10 mouse cellular contexts compared by ENCODE assay signal in the genomic region with DNA sequence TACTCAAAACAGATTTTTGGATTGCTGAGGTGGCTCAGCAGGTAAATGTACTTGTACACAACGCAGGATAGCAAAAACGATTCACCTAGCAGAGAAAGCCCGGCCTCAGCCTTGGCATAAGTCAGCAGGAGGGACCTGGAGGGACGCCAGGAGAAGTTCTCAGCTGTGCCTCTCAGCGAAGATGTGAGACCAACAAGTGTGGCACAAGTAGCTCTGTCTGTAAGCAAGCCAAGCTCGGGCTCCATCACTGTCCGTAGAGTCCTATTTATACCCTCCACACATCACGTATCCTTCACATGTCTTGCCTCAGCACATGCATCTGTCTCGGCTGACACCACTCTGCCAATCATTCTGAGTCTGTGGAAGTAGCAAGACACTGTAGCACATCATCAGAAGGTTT. TPM values are rescaled to one million over a fixed set of nuclear protein-coding genes. Genes with fewer than 3 reads are reported as not detected.
DNase-seq lines count a peak whose midpoint lies in the region; ATAC-seq lines count a peak whose summit lies in the region.
"Had no signal": no experiment of that assay in that cellular context is flagged by ENCODE, and none has a peak within 500 bp of the region (broad histone marks: within the 10 kb centered on the region; RNA-seq: fewer than 3 reads in every experiment).

No protein-coding gene starts in this region.

- WGBS in heart, embryonic 12.5 days: 68% methylated on average over 9 of the region's 9 CpGs
- WGBS in heart, embryonic 16.5 days: 52% methylated on average over 9 of the region's 9 CpGs

- H3K4me3 ChIP-seq in heart, embryonic 12.5 days: no peak overlapping the region
- no peak overlapping the region for H3K4me3 ChIP-seq in heart, embryonic 16.5 days (ENCODE audit: low read length)
- H3K4me3 ChIP-seq: embryonic facial prominence, embryonic 15.5 days; limb, embryonic 10.5 days had no signal

- no peaks in the 10 kb centered on the region for H3K27me3 ChIP-seq in heart, embryonic 12.5 days (replicated peaks)
- H3K27me3 ChIP-seq in heart, embryonic 16.5 days (ENCODE audit: control insufficient read depth, insufficient read depth, low read length): no peaks in the 10 kb centered on the region
- H3K27me3 ChIP-seq: embryonic facial prominence, embryonic 15.5 days had no signal

- H3K4me2 ChIP-seq in heart, embryonic 12.5 days: no peak overlapping the region
- H3K4me2 ChIP-seq in heart, embryonic 16.5 days (ENCODE audit: low read depth, low read length): no peak overlapping the region
- H3K4me2 ChIP-seq: embryonic facial prominence, embryonic 15.5 days had no signal

- ATAC-seq in heart, embryonic 12.5 days (ENCODE audit: insufficient number of reproducible peaks, low FRiP score): no peak
- ATAC-seq in heart, embryonic 16.5 days (replicated peaks; ENCODE audit: extremely low read depth, insufficient read depth, low FRiP score): peak; percentile 41; the same call in 1 of the 2 replicates
- no peak for ATAC-seq in erythroblast, adult 5-6 weeks (replicated peaks; ENCODE audit: low FRiP score, poor library complexity, severe bottlenecking)
- ATAC-seq in erythroid progenitor cell, adult 5-6 weeks (replicated peaks; ENCODE audit: low FRiP score, poor library complexity, severe bottlenecking): no peak

- peak; percentile 57 to 59 for DNase-seq in heart, adult 18-20 months
- peak; percentile 3 for DNase-seq in urinary bladder, postnatal 14 days (ENCODE audit: low spot score)
- DNase-seq in urinary bladder, postnatal 10 days (ENCODE audit: low spot score): no peak
- no peak for DNase-seq in retina, embryonic 14.5 days (ENCODE audit: low spot score)

- no peaks in the 10 kb centered on the region for H3K9me3 ChIP-seq in heart, embryonic 12.5 days (replicated peaks)
- H3K9me3 ChIP-seq in heart, embryonic 16.5 days (replicated peaks; ENCODE audit: control insufficient read depth, low read length): no peaks in the 10 kb centered on the region
- H3K9me3 ChIP-seq: embryonic facial prominence, embryonic 15.5 days; limb, embryonic 10.5 days had no signal

- H3K36me3 ChIP-seq in heart, embryonic 12.5 days: no peaks in the 10 kb centered on the region
- H3K36me3 ChIP-seq in heart, embryonic 16.5 days (ENCODE audit: control insufficient read depth, insufficient read depth): no peaks in the 10 kb centered on the region
- H3K36me3 ChIP-seq: embryonic facial prominence, embryonic 15.5 days had no signal

- no peaks in the 10 kb centered on the region for H3K4me1 ChIP-seq in heart, embryonic 12.5 days (replicated peaks)
- peaks cover 4% of the 10 kb centered on the region; the same call in 1 of the 2 replicates for H3K4me1 ChIP-seq in heart, embryonic 16.5 days (ENCODE audit: control insufficient read depth, insufficient read depth, low read length)
- H3K4me1 ChIP-seq: embryonic facial prominence, embryonic 15.5 days; limb, embryonic 10.5 days had no signal

- no peak overlapping the region for H3K27ac ChIP-seq in heart, embryonic 12.5 days (ENCODE audit: poor library complexity, severe bottlenecking)
- peak overlapping the region; percentile 46 for H3K27ac ChIP-seq in heart, embryonic 16.5 days (ENCODE audit: low read length)
- H3K27ac ChIP-seq: embryonic facial prominence, embryonic 15.5 days; limb, embryonic 10.5 days had no signal

- H3K9ac ChIP-seq in heart, embryonic 12.5 days: no peak overlapping the region
- H3K9ac ChIP-seq in heart, embryonic 16.5 days (ENCODE audit: low read length): no peak overlapping the region
- H3K9ac ChIP-seq: embryonic facial prominence, embryonic 15.5 days had no signal

RNA-seq across cellular contexts. Expression of a gene that starts 44.2 kb away (rescaled TPM):
- 10 to 100 TPM; 54.9 to 61.8 TPM for total RNA-seq in heart, adult 18-20 months (2021)
- 55.6 and 58.4 TPM in 2 replicates for polyA plus RNA-seq in heart, embryonic 12.5 days (2016; fragmentation: Nextera tagmentation; extraction: Ambion mirVana)
- 53.0 and 55.9 TPM in 2 replicates for polyA plus RNA-seq in heart, embryonic 16.5 days (2015; fragmentation: Nextera tagmentation; extraction: Ambion mirVana)
- 20.4 and 23.2 TPM in 2 replicates for total RNA-seq in erythroblast, adult 5-6 weeks (2015; ENCODE audit: low replicate concordance)
- 21.8 and 49.6 TPM in 2 replicates for total RNA-seq in erythroblast, adult 5-6 weeks (2017; ENCODE audit: low replicate concordance)
- 81.3 and 83.6 TPM in 2 replicates for total RNA-seq in erythroid progenitor cell, adult 5-6 weeks (2015; ENCODE audit: low replicate concordance)
- 58.8 and 59.3 TPM in 2 replicates for total RNA-seq in erythroid progenitor cell, adult 5-6 weeks (2017; ENCODE audit: low replicate concordance)

RNA-seq across cellular contexts. Expression of a gene that starts 59.4 kb away (rescaled TPM):
- total RNA-seq in heart, adult 18-20 months (2021): not detected
- not detected in 2 replicates for polyA plus RNA-seq in heart, embryonic 12.5 days (2016; fragmentation: Nextera tagmentation; extraction: Ambion mirVana)
- polyA plus RNA-seq in heart, embryonic 16.5 days (2015; fragmentation: Nextera tagmentation; extraction: Ambion mirVana): not detected in 2 replicates
- not detected in 2 replicates for total RNA-seq in erythroblast, adult 5-6 weeks (2015; ENCODE audit: low replicate concordance)
- not detected in 2 replicates for total RNA-seq in erythroblast, adult 5-6 weeks (2017; ENCODE audit: low replicate concordance)
- total RNA-seq in erythroid progenitor cell, adult 5-6 weeks (2015; ENCODE audit: low replicate concordance): not detected in 2 replicates
- total RNA-seq in erythroid progenitor cell, adult 5-6 weeks (2017; ENCODE audit: low replicate concordance): not detected in 2 replicates
- polyA plus RNA-seq: embryonic facial prominence, embryonic 15.5 days; limb, embryonic 10.5 days had no signal

Comparison
In these comparisons a context has a peak if more than half of its experiments do, and no peak if none do; other contexts are left out.
1. DNase-seq: peak in heart, adult 18-20 months (2 of 2) and urinary bladder, postnatal 14 days (single experiment); none in urinary bladder, postnatal 10 days (single experiment) and retina, embryonic 14.5 days (single experiment).